Mouse (Mus musculus): ENCODE measurements around the gene Trappc11. TPM values are rescaled to one million over a fixed set of nuclear protein-coding genes. Genes with fewer than 3 reads are reported as not detected.
A peak's percentile ranks its signal among the peaks of the same experiment; 100 is the strongest.
"Not testable (repeated sequence)": the region's sequence is repeated elsewhere in the genome, so short reads cannot be mapped to it uniquely, and the experiment has no call there.

Trappc11 gene
- polyA plus RNA-seq, 1 experiment from 2014 or later: 28.5 TPM

GRCm38 (mm10) chr8:47459216-47459749, 74.0 kb downstream of the Trappc11 start:
- Histone ChIP-seq H3K4me1 (ENCODE audit: control insufficient read depth, insufficient read depth, low read length) (no peaks in the 10 kb centered on the region), H3K27ac (replicated peaks; ENCODE audit: low read depth, low read length) (no peak overlapping the region), H3K4me2 (ENCODE audit: low read depth, low read length) (no peak overlapping the region), H3K9ac (ENCODE audit: low read depth, low read length) (no peak overlapping the region), H3K9me3 (ENCODE audit: control insufficient read depth, low read length) (peaks cover 11% of the 10 kb centered on the region), H3K27me3 (replicated peaks; ENCODE audit: control insufficient read depth, insufficient read depth, low read length) (no peaks in the 10 kb centered on the region), H3K36me3 (ENCODE audit: control insufficient read depth, insufficient read depth, low read length) (no peaks in the 10 kb centered on the region), H3K4me3 (ENCODE audit: low read depth, low read length) (no peak overlapping the region)
- 70% methylated on average over 6 of the region's 6 CpGs for WGBS
- ATAC-seq (ENCODE audit: low read depth) (no peak), DNase-seq (ENCODE audit: low spot score) (peak; percentile 13)

- Histone ChIP-seq H3K27ac (replicated peaks; ENCODE audit: low read depth, low read length) (no peak overlapping the region), H3K4me1 (ENCODE audit: control insufficient read depth, insufficient read depth, low read length) (no peaks in the 10 kb centered on the region), H3K9ac (ENCODE audit: low read depth, low read length) (no peak overlapping the region), H3K36me3 (ENCODE audit: control insufficient read depth, insufficient read depth, low read length) (no peaks in the 10 kb centered on the region), H3K27me3 (replicated peaks; ENCODE audit: control insufficient read depth, insufficient read depth, low read length) (no peaks in the 10 kb centered on the region), H3K4me3 (ENCODE audit: low read depth, low read length) (no peak overlapping the region), H3K4me2 (ENCODE audit: low read depth, low read length) (no peak overlapping the region), H3K9me3 (ENCODE audit: control insufficient read depth, low read length) (peaks cover 11% of the 10 kb centered on the region)
- no peak for ATAC-seq (ENCODE audit: low read depth)
- WGBS: 94% methylated on average over 10 of the region's 10 CpGs
- DNase-seq (ENCODE audit: low spot score): no peak
These were observed 74.7 kb downstream of the Trappc11 start for GRCm38 (mm10) chr8:47458591-47458990.

- H3K27me3 ChIP-seq (replicated peaks; ENCODE audit: control insufficient read depth, insufficient read depth, low read length); H3K4me1 ChIP-seq (ENCODE audit: control insufficient read depth, insufficient read depth, low read length); H3K9me3 ChIP-seq (ENCODE audit: control insufficient read depth, low read length); H3K36me3 ChIP-seq (ENCODE audit: control insufficient read depth, insufficient read depth, low read length); H3K27ac ChIP-seq (replicated peaks; ENCODE audit: low read depth, low read length); H3K4me3 ChIP-seq (ENCODE audit: low read depth, low read length); ATAC-seq (ENCODE audit: low read depth); H3K9ac ChIP-seq (ENCODE audit: low read depth, low read length); DNase-seq (ENCODE audit: low spot score); H3K4me2 ChIP-seq (ENCODE audit: low read depth, low read length): not testable (repeated sequence)
- WGBS: 95% methylated on average over 2 of the region's 2 CpGs
These were observed 84.1 kb downstream of the Trappc11 start for GRCm38 (mm10) chr8:47449211-47449610.

GRCm38 (mm10) chr8:47446312-47447046, 86.8 kb downstream of the Trappc11 start, which contains the start of gene Stox2:
Gene Stox2, minus strand, starts transcription at chr8:47446362.
- Histone ChIP-seq H3K4me1 (ENCODE audit: control insufficient read depth, insufficient read depth, low read length) (no peaks in the 10 kb centered on the region), H3K27ac (replicated peaks; ENCODE audit: low read depth, low read length) (no peak within 1 kb of the TSS), H3K27me3 (replicated peaks; ENCODE audit: control insufficient read depth, insufficient read depth, low read length) (no peaks in the 10 kb centered on the region), H3K4me2 (ENCODE audit: low read depth, low read length) (no peak within 1 kb of the TSS), H3K9me3 (ENCODE audit: control insufficient read depth, low read length) (0 out of 2 replicates have a peak, but pooled peaks cover 6% of the 10 kb centered on the region), H3K4me3 (ENCODE audit: low read depth, low read length) (no peak within 1 kb of the TSS), H3K36me3 (ENCODE audit: control insufficient read depth, insufficient read depth, low read length) (no peaks in the 10 kb centered on the region), H3K9ac (ENCODE audit: low read depth, low read length) (no peak within 1 kb of the TSS)
- DNase-seq (ENCODE audit: low spot score): peak; percentile 58
- peak; percentile 50; the same call in 1 of the 2 replicates for ATAC-seq (ENCODE audit: low read depth)
- 70% methylated on average over 19 of the region's 19 CpGs for WGBS

Other genes starting within 250 kb of the Trappc11 start
- gene Stox2, start 87.1 kb downstream of the Trappc11 start, polyA plus RNA-seq (2014; fragmentation: Nextera tagmentation; extraction: Ambion mirVana): 14.2 and 15.0 TPM in 2 replicates
- 42.1 and 42.2 TPM in 2 replicates for gene Rwdd4a, start 194 bp upstream of the Trappc11 start, polyA plus RNA-seq (2014; fragmentation: Nextera tagmentation; extraction: Ambion mirVana)
- gene Ing2, start 142.1 kb upstream of the Trappc11 start, polyA plus RNA-seq (2014; fragmentation: Nextera tagmentation; extraction: Ambion mirVana): 11.3 and 12.6 TPM in 2 replicates
- gene Cdkn2aip, start 180.5 kb upstream of the Trappc11 start, polyA plus RNA-seq (2014; fragmentation: Nextera tagmentation; extraction: Ambion mirVana): 16.5 and 21.0 TPM in 2 replicates